Mouse (Mus musculus) liver, postnatal 0 days (tissue): ENCODE measurements around the gene 0610037L13Rik. TPM values are rescaled to one million over a fixed set of nuclear protein-coding genes. Genes with fewer than 3 reads are reported as not detected.

ENCODE experiments used
- ATAC-seq: fragments of 200-750 bp; cut with Nextera tagmentation; 2 replicates; pipeline ENCODE4 v1.8.0; 2017; ENCODE audit warnings: mild to moderate bottlenecking, moderate library complexity
- DNase-seq: peaks from one replicate; pipeline ENCODE4 v3.0.0-alpha.2; 2016
- H3K27ac ChIP-seq: fragments of 300-500 bp; sonication (generic); 2 replicates; pipeline ENCODE4 v1.5.1; 2014; ENCODE audit warnings: antibody characterized with exemption, moderate library complexity, mild to moderate bottlenecking, low read depth
- H3K27me3 ChIP-seq: fragments of 300-500 bp; sonication (generic); 2 replicates; pipeline ENCODE4 v1.6.1; 2014; ENCODE audit warnings: low read length, control low read depth, mixed read lengths; ENCODE audit not compliant: insufficient read depth
- H3K36me3 ChIP-seq: fragments of 300-500 bp; sonication (generic); replicated peaks from 2 replicates; pipeline ENCODE4 v1.6.1; 2014; ENCODE audit warnings: mild to moderate bottlenecking, control low read depth, low read length, moderate library complexity, mixed read lengths; ENCODE audit not compliant: insufficient read depth
- H3K4me1 ChIP-seq: fragments of 300-500 bp; sonication (generic); 2 replicates; pipeline ENCODE4 v1.6.1; 2014; ENCODE audit warnings: antibody characterized with exemption, mild to moderate bottlenecking, control low read depth; ENCODE audit not compliant: insufficient read depth
- H3K4me2 ChIP-seq: fragments of 300-500 bp; sonication (generic); 2 replicates; pipeline ENCODE4 v1.6.1; 2014; ENCODE audit warnings: low read depth, mild to moderate bottlenecking, low read length, moderate library complexity, mixed read lengths
- H3K4me3 ChIP-seq: fragments of 300-500 bp; sonication (generic); 2 replicates; pipeline ENCODE4 v1.5.1; 2014; ENCODE audit warnings: low read depth, low read length
- H3K9ac ChIP-seq: fragments of 300-500 bp; sonication (generic); replicated peaks from 2 replicates; pipeline ENCODE4 v1.6.1; 2014; ENCODE audit warnings: mild to moderate bottlenecking, moderate library complexity
- H3K9me3 ChIP-seq: fragments of 300-500 bp; sonication (generic); 2 replicates; pipeline ENCODE4 v1.6.1; 2016; ENCODE audit warnings: mild to moderate bottlenecking, control low read depth, low read length, mixed read lengths
- CTCF ChIP-seq: sonication (generic); IDR thresholded peaks from 2 replicates; pipeline ENCODE4 v1.5.1; 2016; ENCODE audit warnings: antibody characterized with exemption, low read depth
- EP300 ChIP-seq: IDR thresholded peaks from 2 replicates; pipeline ENCODE4 v1.6.1; 2016; ENCODE audit warnings: antibody characterized with exemption, low read depth, mild to moderate bottlenecking
- WGBS: fragments of 180-500 bp; shearing (Covaris S2); extraction: QIAGEN DNeasy Blood & Tissue Kit; methylation state at CpG from one replicate; pipeline ENCODE4 v1.1.7; 2014; ENCODE audit not compliant: insufficient replicate concordance; 5-methylcytosine and 5-hydroxymethylcytosine counted together
- polyA plus RNA-seq: library from polyadenylated mRNA; unstranded; fragments of >200 nt; fragmentation: Nextera tagmentation; extraction: Ambion mirVana; gene quantifications from 2 replicates; pipeline ENCODE4 v1.2.1, GENCODE M21; 2015

The 0610037L13Rik gene
- polyA plus RNA-seq, 1 experiment from 2014 or later: 44.4 TPM

GRCm38 (mm10) chr4:107850091-107850490, 39.5 kb upstream of the 0610037L13Rik start:
- 78% methylated on average over 8 of the region's 8 CpGs for whole genome bisulfite sequencing
- no peak for TF ChIP-seq CTCF
- TF ChIP-seq EP300: no peak
- no peaks in the 10 kb centered on the region for H3K4me1 ChIP-seq
- H3K4me2 ChIP-seq: no peak overlapping the region
- no peak for ATAC-seq
- H3K4me3 ChIP-seq: no peak overlapping the region
- H3K27ac ChIP-seq: no peak overlapping the region
- no peaks in the 10 kb centered on the region for H3K9me3 ChIP-seq
- H3K36me3 ChIP-seq: no peaks in the 10 kb centered on the region
- H3K9ac ChIP-seq: no peak overlapping the region
- peaks cover 7% of the 10 kb centered on the region; the same call in 1 of the 2 replicates for H3K27me3 ChIP-seq
- DNase-seq: no peak

DNA sequence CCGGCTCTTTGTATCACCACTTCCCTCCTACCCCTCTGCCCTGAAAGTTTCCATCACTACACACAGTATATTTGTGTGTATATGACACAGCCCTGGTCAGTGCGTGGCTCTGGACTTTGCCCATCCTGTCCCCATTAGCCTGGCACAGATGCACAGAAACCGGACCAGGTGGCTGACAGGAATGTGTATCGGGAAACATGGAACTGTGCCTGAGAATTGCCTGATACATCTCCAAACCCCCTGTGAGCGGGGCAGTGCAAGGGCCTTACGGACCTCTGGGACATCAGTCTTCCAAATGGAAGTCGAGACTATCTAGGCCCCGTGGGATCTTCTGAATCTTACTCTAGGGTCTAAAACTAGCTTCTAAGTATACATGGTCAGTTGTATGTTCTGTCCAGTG, 36.3 kb upstream of the 0610037L13Rik start:
- no peak overlapping the region for H3K4me2 ChIP-seq
- TF ChIP-seq CTCF (no peak), EP300 (no peak)
- no peak overlapping the region for H3K9ac ChIP-seq
- DNase-seq: no peak
- H3K9me3 ChIP-seq: no peaks in the 10 kb centered on the region
- H3K27me3 ChIP-seq: no peaks in the 10 kb centered on the region
- WGBS: 80% methylated on average over 8 of the region's 8 CpGs
- H3K27ac ChIP-seq: no peak overlapping the region
- H3K4me1 ChIP-seq: no peaks in the 10 kb centered on the region
- ATAC-seq: no peak
- no peaks in the 10 kb centered on the region for H3K36me3 ChIP-seq
- no peak overlapping the region for H3K4me3 ChIP-seq

DNA sequence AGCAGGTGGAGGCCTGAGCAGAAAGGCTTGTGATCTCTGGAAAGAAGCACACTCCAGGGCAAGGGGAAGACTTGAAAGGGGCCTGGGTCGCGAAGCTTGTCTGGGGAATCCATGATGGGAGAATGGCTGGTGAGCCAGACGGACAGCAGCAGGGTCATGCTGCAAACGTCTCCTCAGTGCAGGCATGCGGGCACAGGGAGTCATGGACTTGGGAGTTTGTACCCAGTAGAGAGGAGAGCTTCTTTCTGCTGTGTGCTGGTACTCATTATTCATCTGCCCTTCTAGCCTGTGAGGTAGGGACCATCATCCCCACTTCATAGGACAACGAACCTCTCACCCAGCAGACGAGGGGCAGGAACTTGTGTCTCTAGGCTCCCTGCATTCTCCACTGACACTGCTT, 35.8 kb upstream of the 0610037L13Rik start:
- TF ChIP-seq EP300 (no peak), CTCF (no peak)
- DNase-seq (no peak), ATAC-seq (no peak)
- Histone ChIP-seq H3K27me3 (no peaks in the 10 kb centered on the region), H3K9ac (no peak overlapping the region), H3K27ac (no peak overlapping the region), H3K36me3 (no peaks in the 10 kb centered on the region), H3K4me2 (no peak overlapping the region), H3K4me1 (no peaks in the 10 kb centered on the region), H3K4me3 (no peak overlapping the region), H3K9me3 (no peaks in the 10 kb centered on the region)
- 80% methylated on average over 7 of the region's 7 CpGs for WGBS

DNA sequence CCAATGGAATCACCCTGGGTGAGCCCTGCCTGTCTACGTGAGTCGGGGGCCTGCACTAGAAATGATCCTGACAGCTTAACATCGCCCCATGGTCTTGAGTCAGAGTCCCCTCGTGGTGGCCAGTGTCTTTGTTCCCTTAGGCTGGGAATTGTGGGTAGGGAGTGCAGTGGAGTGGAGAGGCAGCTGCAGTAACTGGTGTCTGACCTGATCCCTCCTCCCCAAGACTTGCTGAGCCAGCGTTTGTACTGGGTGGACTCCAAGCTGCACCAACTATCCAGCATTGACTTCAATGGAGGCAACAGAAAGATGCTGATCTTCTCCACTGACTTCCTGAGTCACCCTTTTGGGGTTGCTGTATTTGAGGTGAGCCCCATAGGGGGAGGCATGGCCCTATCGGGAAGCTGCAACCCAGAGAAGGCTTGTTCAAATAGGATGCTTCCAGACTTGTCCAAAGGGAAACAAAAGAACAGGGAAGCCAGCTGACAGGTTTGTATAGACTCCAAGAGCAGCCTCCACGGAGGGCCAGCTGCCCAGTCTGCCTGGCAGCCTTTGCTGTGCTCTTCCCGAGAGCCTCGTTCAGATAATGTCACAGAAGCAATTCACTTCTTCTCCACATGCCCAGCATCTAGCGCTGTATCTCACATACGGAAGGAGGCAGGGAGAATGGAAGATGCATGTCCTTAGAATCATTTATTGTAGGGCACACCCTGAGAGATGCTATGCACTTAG, 32.5 kb upstream of the 0610037L13Rik start:
- Histone ChIP-seq H3K27me3 (no peaks in the 10 kb centered on the region), H3K36me3 (no peaks in the 10 kb centered on the region), H3K27ac (no peak overlapping the region), H3K9me3 (no peaks in the 10 kb centered on the region), H3K4me1 (no peaks in the 10 kb centered on the region), H3K9ac (no peak overlapping the region), H3K4me3 (no peak overlapping the region), H3K4me2 (no peak overlapping the region)
- WGBS: 79% methylated on average over 11 of the region's 11 CpGs
- DNase-seq: no peak
- no peak for ATAC-seq
- TF ChIP-seq CTCF (no peak), EP300 (no peak)

- no peak overlapping the region for H3K4me3 ChIP-seq
- no peaks in the 10 kb centered on the region for H3K4me1 ChIP-seq
- ATAC-seq: no peak
- H3K27ac ChIP-seq: no peak overlapping the region
- WGBS: 79% methylated on average over 7 of the region's 7 CpGs
- H3K9ac ChIP-seq: no peak overlapping the region
- no peak for DNase-seq
- no peak overlapping the region for H3K4me2 ChIP-seq
- H3K27me3 ChIP-seq: no peaks in the 10 kb centered on the region
- H3K9me3 ChIP-seq: no peaks in the 10 kb centered on the region
- no peaks in the 10 kb centered on the region for H3K36me3 ChIP-seq
- TF ChIP-seq EP300 (no peak), CTCF (no peak)
These were observed 30.6 kb upstream of the 0610037L13Rik start for GRCm38 (mm10) chr4:107858995-107859394.

GRCm38 (mm10) chr4:107864866-107865265, 24.7 kb upstream of the 0610037L13Rik start:
- TF ChIP-seq CTCF: no peak
- no peak for TF ChIP-seq EP300
- Histone ChIP-seq H3K27ac (no peak overlapping the region), H3K27me3 (no peaks in the 10 kb centered on the region), H3K9ac (no peak overlapping the region), H3K4me2 (no peak overlapping the region), H3K9me3 (no peaks in the 10 kb centered on the region), H3K4me1 (no peaks in the 10 kb centered on the region), H3K4me3 (no peak overlapping the region), H3K36me3 (no peaks in the 10 kb centered on the region)
- ATAC-seq: no peak
- WGBS: 73% methylated on average over 4 of the region's 4 CpGs
- no peak for DNase-seq
